Mouse (Mus musculus): ENCODE results near the gene Copg1.
A peak's percentile ranks its signal among the peaks of the same experiment; 100 is the strongest.

Gene Copg1

DNA sequence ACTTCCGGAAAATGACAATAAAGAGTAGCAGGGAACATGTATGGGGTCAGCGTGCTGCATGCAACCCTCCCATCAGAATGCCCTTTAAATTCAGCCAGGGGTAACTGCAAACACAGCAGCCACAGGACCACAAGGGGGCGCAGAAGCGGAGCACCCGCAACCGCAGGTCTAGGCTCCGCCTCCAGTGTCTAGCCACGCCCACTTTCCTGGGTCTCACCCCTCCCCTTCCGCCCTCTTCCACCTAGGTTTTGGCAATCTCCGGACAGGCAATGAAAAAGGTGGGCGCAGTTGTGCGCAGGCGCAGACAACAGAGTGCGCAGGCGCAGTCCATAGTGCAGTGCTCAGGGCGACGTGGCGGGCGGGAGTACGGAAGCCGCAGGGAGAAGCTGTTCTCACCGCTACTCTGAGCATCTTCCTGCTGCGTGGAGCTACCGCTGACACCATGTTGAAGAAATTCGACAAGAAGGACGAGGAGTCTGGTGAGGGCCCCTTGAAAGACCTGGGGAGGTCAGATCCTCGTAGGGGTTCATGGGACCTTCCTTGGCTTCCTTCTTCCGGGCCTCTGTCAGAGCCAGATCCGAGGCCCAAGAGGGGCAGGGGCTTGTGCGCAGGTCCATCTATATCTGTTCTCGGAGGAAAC is at the start of gene Copg1:
Gene Copg1, plus strand, starts transcription at position 221 of the 640 bp plus-strand sequence.
- peak; percentile 100 for DNase-seq (ENCODE audit: low spot score in 2 of 2)

DNA sequence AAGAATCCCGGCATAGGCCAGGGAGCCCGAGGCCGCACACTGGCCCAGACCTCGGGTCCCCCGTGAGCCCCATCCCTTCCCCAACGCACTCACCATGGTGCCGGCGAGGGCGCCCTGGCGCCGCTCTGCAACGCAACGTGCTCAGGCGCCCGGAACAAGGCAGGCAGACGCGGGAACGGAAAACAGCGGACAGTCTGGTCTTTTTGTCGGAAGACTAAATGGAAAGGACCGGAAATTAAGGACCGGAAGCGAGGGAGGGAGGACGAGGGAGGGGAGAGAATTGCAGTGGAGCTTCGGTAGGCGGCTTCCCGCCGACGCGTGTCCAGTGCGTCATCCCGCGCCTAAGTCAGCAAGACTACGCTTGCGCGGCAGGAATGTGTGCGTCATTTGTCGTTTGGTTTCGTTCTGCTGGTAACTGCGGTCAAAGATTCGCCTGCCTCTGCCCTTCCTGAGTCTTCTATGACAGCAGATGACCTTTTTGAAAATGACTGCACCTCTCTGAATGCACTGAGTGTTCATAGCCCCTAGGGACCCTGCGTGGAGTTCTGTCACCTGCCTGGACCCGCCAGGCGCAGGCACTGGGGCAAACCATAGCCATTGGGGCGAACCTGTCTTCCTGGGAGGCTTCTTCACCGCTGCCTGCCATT is 48.9 kb upstream of the Copg1 start, which contains the start of gene Isy1:
Gene Isy1, minus strand, starts transcription at position 248 of the 647 bp plus-strand sequence.
- DNase-seq (ENCODE audit: low spot score in 2 of 2), result peak; percentile 82 to 93

DNA sequence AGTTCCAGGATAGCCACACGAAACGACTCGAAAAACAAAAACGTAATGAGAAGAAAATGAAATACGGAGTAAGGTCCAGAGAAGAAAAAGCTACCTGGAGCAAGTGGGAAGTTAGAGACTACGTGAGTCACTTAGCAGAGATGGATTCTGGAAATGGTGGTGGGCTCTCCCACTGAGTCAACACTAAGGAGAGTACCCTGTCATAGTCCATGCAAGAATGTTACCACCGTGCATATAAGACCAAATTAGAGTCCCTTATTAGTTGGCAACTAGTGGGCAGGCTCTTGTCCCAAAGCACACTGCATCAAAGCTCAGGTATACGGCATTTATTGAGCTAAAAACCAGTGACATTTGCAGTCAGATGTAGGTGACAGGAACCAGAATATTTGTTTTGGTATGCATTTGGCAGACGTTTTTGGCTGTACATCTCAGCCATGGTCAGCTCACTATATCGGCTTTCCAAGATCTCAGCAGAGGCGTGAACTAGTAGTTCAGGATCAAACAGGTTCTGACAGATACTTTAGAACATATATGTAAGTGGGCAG is 47.7 kb upstream of the Copg1 start:
- DNase-seq (ENCODE audit: low spot score in 2 of 2), result no peak

DNA sequence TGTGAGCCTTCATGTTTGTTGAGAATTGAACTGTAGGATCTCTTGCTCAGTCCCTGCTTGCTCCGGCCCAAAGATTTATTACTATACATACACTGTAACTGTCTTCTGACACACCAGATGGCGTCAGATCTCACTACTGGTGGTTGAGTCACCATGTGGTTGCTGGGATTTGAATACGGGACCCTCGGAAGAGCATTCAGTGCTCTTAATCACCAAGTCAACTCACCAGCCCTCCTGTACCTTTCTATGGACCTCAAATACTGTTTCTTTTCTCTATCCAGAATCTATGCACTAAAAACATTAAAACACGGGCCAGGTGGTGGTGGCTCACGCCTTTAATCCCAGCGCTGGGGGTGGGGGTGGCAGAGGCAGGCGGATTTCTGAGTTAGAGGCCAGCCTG is 46.0 kb upstream of the Copg1 start:
- no peak for DNase-seq (ENCODE audit: low spot score in 2 of 2)

GRCm38 (mm10) chr6:87842254-87842653 is 45.4 kb upstream of the Copg1 start:
- DNase-seq (ENCODE audit: low spot score in 2 of 2), result no peak

GRCm38 (mm10) chr6:87845031-87845695 is 42.5 kb upstream of the Copg1 start:
- no peak for DNase-seq (ENCODE audit: low spot score in 2 of 2)

GRCm38 (mm10) chr6:87846813-87847212 is 40.8 kb upstream of the Copg1 start:
- DNase-seq (ENCODE audit: low spot score in 2 of 2), result no peak

- no peak for DNase-seq (ENCODE audit: low spot score in 2 of 2)
Observed at GRCm38 (mm10) chr6:87849780-87850154, 37.8 kb upstream of the Copg1 start.

DNA sequence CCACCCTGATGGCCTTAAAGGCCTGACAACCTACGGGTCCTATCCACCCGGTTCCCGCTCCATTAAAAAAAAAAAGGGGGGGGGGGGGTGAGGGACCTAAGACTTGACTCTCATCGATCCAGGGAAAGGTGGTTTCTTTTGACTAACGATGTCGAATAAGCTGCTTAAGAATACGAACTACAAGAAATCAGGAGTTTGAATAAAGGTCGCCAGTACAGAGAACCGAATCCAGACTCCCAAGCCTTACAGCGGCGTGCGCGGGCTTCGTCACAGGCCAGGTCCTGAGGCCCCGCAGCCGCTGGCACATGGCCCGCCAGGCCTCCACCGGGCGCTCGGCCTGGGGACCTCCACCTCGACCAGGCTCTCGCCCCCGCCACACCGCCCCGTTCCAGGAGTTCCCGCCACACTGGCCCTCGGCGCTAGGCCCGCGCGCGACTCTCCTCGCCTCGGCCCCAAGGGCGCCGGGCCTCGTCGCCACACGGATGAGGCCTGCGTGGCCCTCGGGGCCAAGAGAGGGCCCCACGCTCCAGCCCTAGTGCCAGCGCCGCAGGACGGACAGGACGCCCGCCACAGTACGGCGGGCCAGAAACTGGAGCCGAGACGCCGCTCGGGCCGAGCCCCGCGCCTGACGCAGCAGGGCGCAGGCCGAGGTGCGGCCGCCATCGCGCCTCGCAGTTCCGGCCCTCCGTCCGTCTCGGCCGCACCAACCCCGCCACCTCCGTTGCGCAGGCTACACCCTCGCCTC is 37.3 kb upstream of the Copg1 start:
- DNase-seq (ENCODE audit: low spot score in 2 of 2), result peak in 1 of 2 experiments; percentile 65

DNA sequence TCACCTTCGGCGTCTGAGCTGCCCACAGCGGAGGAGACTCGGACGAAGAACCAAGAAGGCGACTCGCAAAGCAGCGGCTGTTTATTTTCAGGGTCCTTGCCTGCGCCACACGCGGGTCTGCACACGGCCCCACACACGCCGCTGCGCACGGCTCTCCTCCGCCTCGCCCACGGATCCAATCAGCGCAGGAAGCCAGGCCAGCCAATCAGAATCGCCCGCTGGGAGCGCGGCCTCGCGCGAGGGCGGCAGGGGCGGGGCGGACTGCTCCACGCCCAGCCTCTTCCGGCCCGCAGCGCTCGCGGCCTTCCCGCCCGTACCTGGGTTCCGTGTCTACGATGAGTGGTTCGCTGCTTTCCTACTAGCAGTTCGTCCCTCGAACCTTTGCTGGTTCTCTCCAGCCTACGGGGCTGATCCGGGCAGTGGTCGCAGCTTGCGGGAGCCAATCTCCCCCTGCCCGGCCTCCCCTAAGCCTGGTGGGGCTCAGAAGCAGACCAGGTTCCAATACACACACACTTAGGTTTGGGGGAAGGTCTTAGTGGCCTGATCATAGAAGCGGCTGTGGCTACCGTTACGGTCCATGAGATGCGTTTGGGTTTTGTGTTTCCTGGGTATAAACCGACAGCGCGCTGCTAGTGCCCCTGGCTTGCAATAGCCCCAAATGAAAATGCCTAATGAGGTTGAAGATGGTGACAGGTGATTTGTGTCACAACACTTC is 36.6 kb upstream of the Copg1 start, which contains the start of gene Cnbp:
Gene Cnbp, minus strand, starts transcription at position 207 of the 715 bp plus-strand sequence.
- peak; percentile 95 to 99 for DNase-seq (ENCODE audit: low spot score in 2 of 2)

- DNase-seq (ENCODE audit: low spot score in 2 of 2), result no peak
Observed at GRCm38 (mm10) chr6:87851871-87852270, 35.7 kb upstream of the Copg1 start.

DNA sequence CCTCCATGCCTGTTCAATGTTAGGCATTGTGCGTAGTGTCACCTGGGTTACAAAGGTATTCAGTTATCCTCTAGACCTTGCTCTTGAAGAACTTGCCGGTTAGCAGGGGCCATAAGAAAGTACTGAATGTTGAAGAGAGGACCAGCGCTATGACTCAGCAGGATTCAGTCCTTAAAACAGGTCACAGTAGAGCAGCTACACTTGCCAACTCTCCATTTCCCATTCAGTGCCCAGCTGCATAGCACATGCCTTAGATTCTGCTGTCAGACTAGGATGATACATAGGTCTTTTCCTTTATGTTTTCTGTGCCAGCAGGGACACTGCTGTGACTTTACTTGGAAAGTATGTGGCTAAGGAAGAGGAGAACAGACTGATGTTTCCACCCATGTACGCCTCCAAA is 34.2 kb upstream of the Copg1 start:
- DNase-seq (ENCODE audit: low spot score in 2 of 2), result no peak

DNA sequence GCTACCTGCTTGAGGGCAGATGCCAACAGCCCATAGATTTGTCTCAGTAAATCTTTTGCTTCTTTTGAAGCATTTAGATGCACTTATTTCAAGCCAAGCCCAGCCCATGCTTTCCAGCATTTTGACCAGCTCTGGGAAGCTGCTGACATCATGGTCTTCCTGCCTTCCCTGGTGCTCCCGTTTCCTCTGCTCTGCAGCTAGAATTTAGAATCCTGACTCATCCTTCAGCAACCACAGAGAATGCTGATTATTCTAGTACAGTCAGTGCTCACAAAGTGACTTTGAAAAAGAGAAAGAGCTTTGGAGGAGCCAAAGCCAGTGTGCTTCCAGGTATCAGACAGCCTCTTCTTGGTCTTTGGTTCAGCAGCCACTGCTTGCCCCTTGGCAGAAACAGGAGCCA is 30.5 kb upstream of the Copg1 start:
- DNase-seq (ENCODE audit: low spot score in 2 of 2), result no peak

DNA sequence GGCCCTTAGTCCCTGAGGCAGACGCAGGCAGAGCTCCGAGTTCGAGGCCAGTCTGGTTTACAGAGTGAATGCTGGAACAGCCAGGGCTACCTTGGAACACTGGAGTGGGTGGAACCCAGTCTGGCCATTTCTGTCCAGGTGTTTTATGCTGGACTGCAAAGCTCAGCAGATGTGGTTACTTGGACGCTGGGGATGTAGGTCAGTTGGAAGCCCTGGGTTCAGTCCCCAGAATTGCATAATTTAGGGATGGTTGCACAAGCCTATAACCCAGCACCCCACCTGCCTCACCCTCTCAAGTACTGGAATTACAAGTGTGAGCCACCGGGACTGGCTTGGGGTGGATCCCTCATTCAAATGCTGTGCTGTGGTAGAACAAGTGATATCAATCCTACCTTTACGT is 21.4 kb upstream of the Copg1 start:
- no peak for DNase-seq (ENCODE audit: low spot score in 2 of 2)

- no peak for DNase-seq (ENCODE audit: low spot score in 2 of 2)
Observed at GRCm38 (mm10) chr6:87867256-87867655, 20.4 kb upstream of the Copg1 start.

GRCm38 (mm10) chr6:87868871-87869506 is 18.6 kb upstream of the Copg1 start:
- DNase-seq (ENCODE audit: low spot score in 2 of 2), result peak in 1 of 2 experiments; percentile 34

DNA sequence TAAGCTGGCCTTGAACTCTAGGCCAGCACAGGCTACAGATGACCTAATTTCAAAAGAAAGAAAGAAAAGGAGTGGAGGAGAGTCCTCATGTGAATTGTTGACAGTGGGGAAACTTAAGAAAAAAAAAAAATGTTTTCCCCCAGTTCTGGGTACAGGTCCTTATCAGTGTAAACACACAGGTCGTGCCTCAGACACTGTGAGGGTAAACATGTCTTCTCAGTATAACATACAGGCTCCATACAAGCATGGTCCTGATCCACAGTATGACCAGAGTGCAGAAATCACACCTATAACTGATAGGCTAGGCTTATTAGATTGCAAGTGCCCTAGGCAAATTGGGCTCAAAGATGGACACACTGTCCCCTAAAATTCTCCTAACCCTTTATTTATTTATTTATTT is 17.2 kb upstream of the Copg1 start:
- no peak for DNase-seq (ENCODE audit: low spot score in 2 of 2)

DNA sequence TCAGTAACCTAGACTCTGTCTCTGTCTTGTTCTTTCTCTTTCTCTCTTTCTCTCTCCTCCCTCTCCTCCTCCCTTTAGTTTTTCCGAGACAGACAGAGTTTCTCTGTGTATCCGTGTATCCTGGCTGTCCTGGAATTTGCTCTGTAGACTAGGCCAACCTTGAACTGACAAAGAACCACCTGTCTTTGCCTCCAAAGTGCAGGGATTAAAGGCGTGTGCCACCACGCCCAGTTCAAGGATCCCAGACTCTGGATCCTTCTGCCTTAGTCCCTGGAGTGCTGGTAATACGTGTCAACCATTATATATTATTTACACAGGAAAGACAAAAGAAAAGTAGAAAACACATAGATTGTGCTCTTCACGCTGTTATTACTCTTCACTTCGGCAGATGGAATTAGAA is 16.4 kb upstream of the Copg1 start:
- no peak for DNase-seq (ENCODE audit: low spot score in 2 of 2)

DNA sequence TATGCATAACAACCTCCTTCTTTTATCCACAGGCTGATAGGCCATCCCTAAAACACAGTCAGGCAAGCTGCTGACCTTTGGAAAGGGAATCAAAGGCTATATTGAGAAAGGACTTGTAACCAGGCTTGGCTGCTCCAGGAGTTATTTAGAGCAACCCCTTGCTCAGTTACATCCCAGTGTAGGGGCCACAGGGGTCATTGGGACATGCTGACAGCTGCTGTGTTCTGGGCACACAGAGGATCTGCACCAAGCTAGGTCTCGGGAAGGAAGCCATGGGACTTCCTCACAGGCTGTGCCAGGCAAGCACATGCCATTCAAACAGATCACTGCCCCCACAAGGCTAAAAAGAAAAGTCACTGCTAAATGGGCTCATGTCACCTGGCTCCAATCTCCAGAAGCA is 14.5 kb upstream of the Copg1 start:
- DNase-seq (ENCODE audit: low spot score in 2 of 2), result no peak

DNA sequence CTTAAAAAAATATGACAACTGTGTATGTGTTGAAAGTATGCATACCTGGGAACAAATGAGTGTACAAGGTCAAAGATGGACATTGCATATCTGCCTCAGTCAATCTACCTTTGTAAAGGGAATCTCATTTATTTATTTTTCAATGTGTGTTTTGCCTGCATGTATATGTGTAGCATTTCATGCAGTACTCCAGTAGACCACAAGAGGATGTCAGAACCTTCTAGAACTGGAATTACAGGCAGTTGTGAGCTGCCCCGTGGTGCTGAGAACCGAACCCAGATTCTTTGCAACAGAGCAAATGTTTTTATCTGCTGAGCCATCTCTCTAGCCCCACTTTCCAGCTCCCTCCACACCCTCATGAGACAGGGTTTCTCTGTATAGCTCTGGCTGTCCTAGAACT is 13.7 kb upstream of the Copg1 start:
- no peak for DNase-seq (ENCODE audit: low spot score in 2 of 2)

DNA sequence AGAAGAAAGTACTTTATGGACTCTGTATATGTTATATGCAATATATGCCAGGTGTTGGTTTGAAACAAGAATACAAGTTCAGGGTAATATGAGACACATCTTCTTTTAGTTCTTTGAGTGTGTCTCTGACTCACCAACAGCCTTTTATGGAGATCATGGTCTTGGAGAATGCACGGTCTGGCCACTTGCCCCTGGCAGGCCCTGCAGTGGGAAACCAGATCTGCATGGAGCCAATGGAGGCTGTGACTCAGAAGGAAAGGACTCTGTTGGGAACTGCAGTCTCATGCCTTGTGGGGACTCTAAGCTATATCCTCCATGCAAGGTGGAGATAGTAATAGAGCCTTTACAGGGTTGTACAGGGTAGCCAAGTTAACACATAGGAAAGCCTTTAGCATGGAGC is 12.5 kb upstream of the Copg1 start:
- DNase-seq (ENCODE audit: low spot score in 2 of 2), result no peak
